Mouse (Mus musculus): ENCODE measurements around the gene Ubac2. TPM values are rescaled to one million over a fixed set of nuclear protein-coding genes. Genes with fewer than 3 reads are reported as not detected.

Ubac2 gene
- total RNA-seq, 2 experiments from 2014 or later: 46.1 to 48.3 TPM

DNA sequence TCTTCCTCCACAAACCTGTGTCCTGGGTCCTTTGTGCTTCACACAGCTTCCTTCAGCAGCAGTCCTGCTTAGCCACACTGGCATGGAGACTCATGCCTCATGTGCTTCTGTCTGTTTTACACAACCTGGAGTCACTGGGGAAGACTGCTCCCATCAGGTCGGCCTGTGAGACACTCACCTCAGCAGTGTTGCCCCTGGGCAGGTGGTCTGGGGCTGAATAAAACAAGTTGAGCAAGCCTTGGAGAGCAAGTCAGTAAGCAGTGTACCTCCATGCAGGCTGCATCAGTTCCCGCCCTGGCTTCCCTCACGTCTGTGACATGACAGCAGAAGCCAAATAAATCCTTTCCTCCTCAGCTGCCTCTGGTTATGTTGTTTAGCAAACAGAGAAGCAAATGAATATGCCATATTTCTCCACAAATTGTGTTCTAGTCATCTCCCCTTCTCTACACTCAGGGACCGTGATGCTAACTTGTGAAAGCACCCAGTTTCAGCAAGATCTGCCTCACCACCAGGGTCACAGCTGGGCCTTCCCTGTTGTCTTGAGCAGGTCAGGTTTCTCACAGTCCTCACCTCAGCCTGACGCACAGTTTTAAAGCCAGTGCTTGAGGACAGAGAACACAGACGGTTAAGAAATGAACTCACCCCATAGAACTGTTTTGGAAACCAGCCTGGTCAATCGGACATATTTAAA is 55.6 kb downstream of the Ubac2 start:
- H3K27ac ChIP-seq: no peak overlapping the region
- no peak for TF ChIP-seq CTCF (conservative IDR thresholded peaks at IDR 0.05)
- DNase-seq (ENCODE audit: low spot score in 2 of 2): no peak
- no peak overlapping the region for H3K4me3 ChIP-seq

DNA sequence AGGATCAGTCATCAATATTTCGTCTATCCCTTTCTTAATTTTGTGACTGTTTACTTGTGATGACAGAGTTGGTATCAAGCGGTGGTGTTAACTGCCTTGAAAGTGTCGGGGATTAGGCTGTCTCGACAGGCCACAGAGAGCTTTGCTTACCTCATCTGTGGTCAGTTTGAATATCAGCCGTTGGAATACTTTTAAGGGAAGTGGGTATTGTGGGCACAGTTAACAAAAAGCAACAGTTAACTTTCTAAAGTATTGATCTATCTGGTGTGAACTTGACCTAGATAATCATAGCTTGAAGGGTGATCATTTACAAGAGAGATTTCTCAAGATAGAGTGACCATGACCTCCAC is 56.2 kb downstream of the Ubac2 start:
- no peak overlapping the region for H3K27ac ChIP-seq
- DNase-seq (ENCODE audit: low spot score in 2 of 2): no peak
- no peak overlapping the region for H3K4me3 ChIP-seq
- TF ChIP-seq CTCF (conservative IDR thresholded peaks at IDR 0.05): no peak

DNA sequence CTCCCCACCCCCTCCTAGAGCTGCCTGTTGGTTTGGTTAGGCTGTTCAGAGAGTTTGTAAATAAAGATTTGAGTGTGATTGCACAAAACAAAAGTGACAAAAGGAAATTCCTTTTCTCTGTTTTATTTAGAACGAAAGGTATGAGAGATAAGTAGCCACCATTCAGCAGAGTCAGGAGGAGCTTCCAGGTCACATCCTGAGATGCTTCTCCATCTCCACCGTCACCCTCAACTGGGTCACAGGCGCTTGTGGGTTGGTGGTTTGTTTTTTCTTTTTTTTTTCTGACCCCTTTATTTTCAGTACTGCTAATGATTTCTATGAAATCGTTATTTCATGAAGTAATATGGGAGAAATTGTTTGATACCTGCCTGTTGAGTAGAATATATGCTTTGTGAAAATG is 57.9 kb downstream of the Ubac2 start:
- no peak for TF ChIP-seq CTCF (conservative IDR thresholded peaks at IDR 0.05)
- Histone ChIP-seq H3K27ac (no peak overlapping the region), H3K4me3 (no peak overlapping the region)
- DNase-seq (ENCODE audit: low spot score in 2 of 2): no peak

DNA sequence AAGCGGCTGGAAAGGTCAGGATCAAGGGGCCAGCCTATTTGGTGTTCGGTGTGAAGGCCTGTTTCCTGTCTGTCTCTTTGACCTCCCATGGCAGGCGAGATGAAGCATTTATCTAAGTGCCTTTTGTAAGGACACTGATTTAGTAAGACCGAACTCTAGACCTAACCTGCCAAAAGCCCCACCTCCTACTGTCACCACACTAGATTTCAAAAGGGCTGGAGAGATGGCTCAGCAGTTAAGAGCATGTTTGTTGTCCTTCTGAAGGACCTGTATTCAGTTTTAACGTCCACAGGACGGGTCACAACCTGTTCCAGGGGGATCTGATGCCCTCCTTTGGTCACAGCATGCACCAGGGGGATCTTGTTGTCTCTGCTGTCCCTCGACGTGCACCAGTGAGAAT is 58.4 kb downstream of the Ubac2 start:
- Histone ChIP-seq H3K4me3 (no peak overlapping the region), H3K27ac (no peak overlapping the region)
- no peak for TF ChIP-seq CTCF (conservative IDR thresholded peaks at IDR 0.05)
- no peak for DNase-seq (ENCODE audit: low spot score in 2 of 2)

DNA sequence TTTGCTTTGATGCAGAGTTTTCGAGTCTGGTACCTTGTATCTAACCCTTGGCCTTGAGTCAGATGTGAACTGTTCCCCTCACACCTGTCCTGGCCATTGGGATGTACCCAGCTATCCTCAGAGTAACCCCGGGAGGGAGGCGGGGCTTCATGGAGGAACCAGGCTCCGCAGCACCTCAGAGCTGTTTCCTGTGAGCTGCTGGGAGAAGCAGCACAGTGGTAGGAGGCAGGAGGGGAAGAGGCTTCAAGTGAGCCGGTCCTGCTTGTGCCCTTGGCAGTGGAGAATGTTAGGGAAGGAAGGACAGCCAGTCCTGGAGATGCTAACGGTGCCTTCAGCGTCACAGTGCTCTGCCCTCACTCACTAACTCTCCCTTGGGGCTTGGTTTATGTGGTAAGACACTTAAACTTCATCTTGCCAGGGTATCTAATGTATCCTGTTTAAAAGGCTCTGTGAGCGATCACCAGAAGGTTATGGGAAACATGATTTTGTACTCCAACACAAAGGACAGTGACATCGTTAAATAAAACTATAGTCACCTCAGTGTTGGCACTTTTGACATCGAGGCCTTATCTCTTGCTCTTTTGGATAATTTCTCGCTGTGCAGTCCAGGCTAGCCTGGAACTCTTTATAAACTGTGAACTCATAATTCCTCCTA is 59.3 kb downstream of the Ubac2 start:
- H3K4me3 ChIP-seq: no peak overlapping the region
- TF ChIP-seq CTCF (conservative IDR thresholded peaks at IDR 0.05): no peak
- no peak for DNase-seq (ENCODE audit: low spot score in 2 of 2)
- peak overlapping the region; percentile 57; the same call in 1 of the 2 replicates for H3K27ac ChIP-seq

DNA sequence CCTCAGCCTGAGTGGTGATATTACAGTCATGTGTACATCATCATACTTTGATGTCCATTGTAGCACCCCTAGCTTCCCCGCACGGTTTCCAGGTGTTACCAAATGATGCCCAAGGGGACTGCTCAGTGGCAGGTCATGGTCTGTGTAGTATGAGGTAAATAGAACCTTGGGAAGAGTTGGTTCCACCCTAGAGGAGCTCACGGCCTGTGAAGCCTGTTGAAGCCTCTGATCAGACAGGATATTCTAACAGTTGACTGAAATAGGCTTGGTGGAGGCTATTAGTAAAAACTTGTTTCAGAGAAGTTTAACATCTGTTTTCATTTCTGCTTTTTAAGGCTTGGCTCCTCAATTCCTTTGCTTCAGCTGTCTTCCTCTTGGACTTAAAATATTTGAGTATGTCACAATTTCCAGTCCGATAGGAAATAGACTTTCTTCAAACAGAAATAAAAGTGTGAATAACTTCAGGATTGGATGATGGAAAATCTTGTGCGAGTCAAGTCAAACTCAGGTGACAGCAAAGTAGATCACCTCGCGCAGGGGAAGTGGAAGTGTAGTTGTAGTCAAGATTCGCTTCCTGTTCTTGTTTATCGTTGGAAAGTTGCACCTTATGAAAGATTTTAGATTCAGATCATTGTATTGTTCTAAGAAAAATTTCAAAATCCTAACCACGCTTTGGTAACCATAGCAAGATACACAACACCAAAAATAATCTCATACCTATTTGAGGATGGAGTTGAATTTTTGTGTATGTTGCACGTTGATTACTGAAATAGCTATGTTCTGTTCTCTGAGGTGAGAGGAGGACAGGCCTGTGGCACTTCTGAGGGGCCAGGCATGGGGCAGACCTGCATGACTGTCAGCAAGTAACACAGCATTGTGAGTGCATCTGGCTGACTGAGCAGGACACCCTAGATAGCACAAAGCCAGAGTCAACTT is 60.1 kb downstream of the Ubac2 start:
- Histone ChIP-seq H3K27ac (peak overlapping the region; percentile 57; the same call in 1 of the 2 replicates), H3K4me3 (no peak overlapping the region)
- DNase-seq (ENCODE audit: low spot score in 2 of 2): no peak
- TF ChIP-seq CTCF (conservative IDR thresholded peaks at IDR 0.05): no peak

DNA sequence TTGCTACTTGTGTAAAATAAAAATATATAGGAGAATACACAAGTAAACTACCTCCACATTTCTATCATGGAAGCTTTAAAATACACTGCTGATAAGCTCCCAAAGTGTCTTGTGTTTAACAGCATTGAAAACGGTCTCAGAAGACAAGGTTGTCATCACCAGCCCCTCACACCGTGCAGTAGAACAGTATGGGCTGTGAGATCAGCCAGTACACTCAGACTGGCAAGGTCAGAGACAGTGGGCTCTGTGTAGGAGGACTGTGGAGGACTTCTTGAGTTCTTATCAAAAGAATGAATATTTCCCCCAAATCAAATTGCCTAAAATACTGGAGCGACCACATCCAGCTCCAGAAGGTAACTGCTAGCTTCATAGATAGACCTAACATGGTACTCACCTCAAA is 61.2 kb downstream of the Ubac2 start:
- Histone ChIP-seq H3K27ac (no peak overlapping the region), H3K4me3 (no peak overlapping the region)
- TF ChIP-seq CTCF (conservative IDR thresholded peaks at IDR 0.05): no peak
- DNase-seq (ENCODE audit: low spot score in 2 of 2): no peak

DNA sequence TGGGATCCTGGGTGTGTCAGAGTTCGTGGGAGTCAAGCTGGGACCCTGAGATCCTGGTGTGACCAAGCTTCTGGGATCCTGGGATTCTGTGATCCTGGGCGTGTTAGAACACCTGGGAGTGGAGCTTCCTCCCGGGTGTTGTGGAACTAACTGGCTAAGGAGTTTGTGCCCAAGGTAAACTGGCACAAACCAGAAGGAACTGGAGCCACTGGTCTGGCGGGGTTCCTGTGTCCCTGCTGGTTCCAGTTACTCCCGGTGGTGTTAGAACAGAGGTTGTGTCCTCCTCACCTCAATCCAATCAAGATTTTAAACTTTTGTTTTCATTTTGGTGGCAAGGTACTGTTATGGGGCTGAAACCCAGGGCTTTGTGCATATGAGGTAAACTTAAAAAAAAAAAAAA is 67.7 kb downstream of the Ubac2 start:
- TF ChIP-seq CTCF (conservative IDR thresholded peaks at IDR 0.05): no peak
- Histone ChIP-seq H3K27ac (no peak overlapping the region), H3K4me3 (no peak overlapping the region)
- no peak for DNase-seq (ENCODE audit: low spot score in 2 of 2)

DNA sequence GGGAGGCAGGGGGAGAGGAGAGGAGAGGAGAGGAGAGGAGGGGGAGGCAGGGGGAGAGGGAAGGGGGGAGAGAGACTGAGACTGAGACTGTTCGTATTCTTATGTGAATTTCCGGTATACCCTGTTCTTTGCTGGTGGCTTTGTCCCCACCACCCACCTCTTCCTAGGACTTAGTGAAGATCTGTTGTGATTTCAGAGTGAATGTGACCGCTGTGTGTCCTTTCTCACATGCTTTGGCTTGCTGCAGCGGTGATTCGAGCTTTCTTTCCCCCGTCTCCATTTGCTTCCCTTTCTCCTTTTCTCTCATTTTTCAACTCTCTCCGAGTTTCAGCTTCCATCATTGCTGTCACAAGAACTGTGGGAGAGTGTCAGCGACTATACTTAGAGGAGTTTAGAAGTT is 68.3 kb downstream of the Ubac2 start:
- no peak overlapping the region for H3K4me3 ChIP-seq
- H3K27ac ChIP-seq: no peak overlapping the region
- no peak for DNase-seq (ENCODE audit: low spot score in 2 of 2)
- no peak for TF ChIP-seq CTCF (conservative IDR thresholded peaks at IDR 0.05)

DNA sequence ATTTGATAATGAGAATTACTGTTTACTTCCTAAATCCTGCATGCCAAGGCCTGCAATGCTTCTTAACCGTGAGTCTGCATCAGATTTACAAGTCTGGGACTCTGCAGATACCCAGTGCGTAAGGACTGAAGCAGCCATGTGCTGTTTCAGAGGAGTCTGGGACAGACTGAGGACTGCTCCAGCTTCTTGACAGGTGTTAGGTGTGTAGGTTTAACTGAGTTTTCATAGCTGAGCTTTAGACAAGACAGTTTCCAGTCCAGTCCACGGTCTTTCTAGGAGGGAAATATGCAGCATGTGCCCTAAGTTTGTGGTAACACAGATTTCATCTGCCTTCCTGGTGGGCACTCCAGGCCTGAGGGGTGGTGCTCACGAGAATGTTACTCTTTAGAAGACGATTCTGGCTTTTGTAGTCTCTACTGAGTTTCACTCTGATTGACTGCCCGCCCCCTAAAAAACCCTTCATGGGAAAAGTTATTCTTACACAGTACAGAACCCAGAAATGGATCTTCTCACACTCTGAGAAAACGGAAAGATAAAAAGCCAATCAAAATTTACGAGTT is 68.9 kb downstream of the Ubac2 start:
- TF ChIP-seq CTCF (conservative IDR thresholded peaks at IDR 0.05): no peak
- no peak for DNase-seq (ENCODE audit: low spot score in 2 of 2)
- H3K27ac ChIP-seq: no peak overlapping the region
- H3K4me3 ChIP-seq: no peak overlapping the region

DNA sequence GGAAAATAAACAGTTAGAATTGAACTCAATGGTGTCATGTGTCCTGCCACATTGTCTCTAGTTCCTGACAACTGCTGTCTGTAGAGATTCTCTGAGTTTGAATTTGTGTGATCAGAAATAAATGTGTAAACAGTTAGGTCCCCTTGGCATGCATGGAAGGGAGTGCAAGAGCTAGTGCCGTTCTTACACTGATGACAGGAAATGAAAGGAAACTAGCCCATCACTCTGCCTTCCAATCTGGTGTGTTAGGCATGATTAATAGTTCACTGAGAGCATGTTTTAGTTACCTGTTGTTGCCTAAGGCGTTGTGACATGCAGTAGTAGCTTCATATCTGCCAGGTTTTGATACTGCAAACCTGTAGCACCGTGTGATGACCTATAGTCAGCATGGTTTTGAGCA is 69.5 kb downstream of the Ubac2 start:
- no peak for DNase-seq (ENCODE audit: low spot score in 2 of 2)
- no peak for TF ChIP-seq CTCF (conservative IDR thresholded peaks at IDR 0.05)
- H3K4me3 ChIP-seq: no peak overlapping the region
- no peak overlapping the region for H3K27ac ChIP-seq

DNA sequence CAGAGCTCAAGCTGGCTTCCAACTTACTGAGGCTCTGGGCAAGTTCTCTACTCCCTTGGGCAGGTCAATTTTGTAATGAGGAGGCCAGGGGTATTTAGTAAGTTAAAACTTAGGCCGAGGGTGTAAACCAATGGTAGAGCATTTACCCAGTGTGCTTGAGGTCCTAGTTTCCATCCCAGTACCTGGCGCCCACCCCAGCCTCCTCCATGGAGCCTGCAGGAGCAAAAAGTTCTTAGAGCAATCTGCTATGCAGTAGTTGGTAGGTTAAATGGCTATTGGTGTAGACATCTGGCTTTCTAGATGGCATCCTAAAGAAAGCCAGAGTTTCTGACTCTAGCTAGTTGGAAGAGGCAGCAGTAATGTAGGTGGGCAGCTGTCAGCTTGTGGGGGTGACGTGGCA is 71.0 kb downstream of the Ubac2 start:
- Histone ChIP-seq H3K4me3 (no peak overlapping the region), H3K27ac (no peak overlapping the region)
- TF ChIP-seq CTCF (conservative IDR thresholded peaks at IDR 0.05): no peak
- DNase-seq (ENCODE audit: low spot score in 2 of 2): no peak

DNA sequence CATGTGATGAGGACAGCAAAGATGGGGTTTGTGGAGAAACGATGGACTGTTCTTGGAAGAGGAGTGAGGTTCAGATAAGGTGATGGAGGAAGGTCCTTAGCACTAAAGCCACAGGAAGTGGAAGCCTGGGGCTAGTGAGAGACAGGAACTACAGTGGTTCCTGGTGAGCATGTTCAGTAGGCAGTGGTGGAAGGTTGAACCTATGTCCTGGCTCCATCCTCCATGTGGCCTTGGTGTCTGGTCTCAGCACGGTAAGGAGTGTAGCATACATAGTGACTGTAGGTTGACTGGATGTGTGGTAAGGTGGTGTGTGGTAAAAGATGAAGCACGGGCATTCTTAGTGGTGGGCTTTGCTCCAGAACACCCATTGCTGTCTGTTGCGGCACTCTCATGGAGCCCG is 71.5 kb downstream of the Ubac2 start:
- no peak for TF ChIP-seq CTCF (conservative IDR thresholded peaks at IDR 0.05)
- no peak for DNase-seq (ENCODE audit: low spot score in 2 of 2)
- Histone ChIP-seq H3K4me3 (no peak overlapping the region), H3K27ac (no peak overlapping the region)

Data from layer of hippocampus, adult 2 months (tissue).